Mouse (Mus musculus): ENCODE data around the gene Pitpna. TPM values are rescaled to one million over a fixed set of nuclear protein-coding genes. Genes with fewer than 3 reads are reported as not detected.
A peak's percentile ranks its signal among the peaks of the same experiment; 100 is the strongest.

The Pitpna gene
- total and polyA plus RNA-seq, 3 experiments = 67.8 to 709 (median 194) TPM

- Histone ChIP-seq H3K36me3 (ENCODE audit: control insufficient read depth in 1 of 2, insufficient read depth in 2 of 2, low read length in 2 of 2) (peaks cover 0 to 9% of the 10 kb centered on the region in 2 experiments; a peak in 2 of 4 replicates), H3K4me3 (ENCODE audit: control insufficient read depth in 1 of 2, insufficient read depth in 1 of 2, low read depth in 2 of 2, low read length in 2 of 2) (peak overlapping the region; percentile 77 to 84), H3K4me1 (ENCODE audit: control insufficient read depth in 1 of 2, insufficient read depth in 2 of 2, low read length in 2 of 2) (peaks cover 4 to 34% of the 10 kb centered on the region in 2 experiments), H3K9ac (ENCODE audit: control insufficient read depth, low read depth, low read length, poor library complexity, severe bottlenecking) (peak overlapping the region; percentile 85), H3K27ac (ENCODE audit: control insufficient read depth, low read depth, low read length) (peak overlapping the region; percentile 90), H3K27me3 (ENCODE audit: control insufficient read depth in 1 of 2, insufficient read depth in 2 of 2, low read length in 2 of 2) (no peaks in the 10 kb centered on the region), H3K9me3 (replicated peaks; ENCODE audit: insufficient read depth, low read length) (no peaks in the 10 kb centered on the region), H3K79me2 (ENCODE audit: control insufficient read depth, insufficient read depth, low read length, poor library complexity) (peaks cover 16% of the 10 kb centered on the region)
- DNase-seq (ENCODE audit: low read depth, low spot score) = peak; percentile 95
- TF ChIP-seq ZKSCAN1 (IDR thresholded peaks at IDR 0.05; ENCODE audit: low read depth, low read length) = no peak
- TF ChIP-seq NRF1 (IDR thresholded peaks at IDR 0.05; ENCODE audit: insufficient read depth, low read depth, low read length, poor library complexity, severe bottlenecking) = peak; percentile 74
- TF ChIP-seq HCFC1 (IDR thresholded peaks at IDR 0.05; ENCODE audit: low read depth, low read length) = peak; percentile 61
- peak; percentile 78 for TF ChIP-seq MAZ (IDR thresholded peaks at IDR 0.05; ENCODE audit: low read depth, low read length)
- peak; percentile 80; the same call in 1 of the 2 replicates for TF ChIP-seq E2F4 (IDR thresholded peaks at IDR 0.05; ENCODE audit: borderline replicate concordance, low read depth, low read length)
- 0 out of 2 replicates have a peak, but pooled peaks have one; percentile 53 for TF ChIP-seq MYC (IDR thresholded peaks at IDR 0.05; ENCODE audit: low read depth, low read length)
- peak; percentile 57; the same call in 1 of the 2 replicates for TF ChIP-seq MXI1 (IDR thresholded peaks at IDR 0.05; ENCODE audit: low read depth, low read length)
- TF ChIP-seq CHD1 (IDR thresholded peaks at IDR 0.05; ENCODE audit: low read depth, low read length) = peak; percentile 73; the same call in 1 of the 2 replicates
- TF ChIP-seq MEF2A (IDR thresholded peaks at IDR 0.05; ENCODE audit: extremely low read depth, insufficient replicate concordance, low read depth, low read length, poor library complexity, severe bottlenecking) = no peak
- peak; percentile 78; the same call in 1 of the 2 replicates for TF ChIP-seq UBTF (IDR thresholded peaks at IDR 0.05; ENCODE audit: borderline replicate concordance, insufficient read depth, low read depth, low read length)
- TF ChIP-seq POLR2A (IDR thresholded peaks at IDR 0.05; ENCODE audit: control insufficient read depth in 1 of 2, insufficient read depth in 1 of 2, low read depth in 1 of 2, low read length in 2 of 2, poor library complexity in 1 of 2) = peak; percentile 68 to 81
- TF ChIP-seq POLR2AphosphoS2 (IDR thresholded peaks at IDR 0.05; ENCODE audit: low read length) = peak; percentile 49; the same call in 1 of the 2 replicates
- TF ChIP-seq NELFE (IDR thresholded peaks at IDR 0.05; ENCODE audit: low read depth, low read length) = peak; percentile 79
- no peak for TF ChIP-seq POLR2AphosphoS5 (IDR thresholded peaks at IDR 0.05; ENCODE audit: borderline replicate concordance, low read depth, low read length)
- TF ChIP-seq SIN3A (IDR thresholded peaks at IDR 0.05; ENCODE audit: low read length) = peak; percentile 58; the same call in 1 of the 2 replicates
- TF ChIP-seq TAL1 (IDR thresholded peaks at IDR 0.05; ENCODE audit: low read length) = no peak
- TF ChIP-seq TBP (IDR thresholded peaks at IDR 0.05; ENCODE audit: low read depth, low read length) = peak; percentile 29; the same call in 1 of the 2 replicates
- no peak for TF ChIP-seq RAD21 (IDR thresholded peaks at IDR 0.05; ENCODE audit: low read depth, low read length)
These were observed 63.7 kb downstream of the Pitpna start for GRCm38 (mm10) chr11:75651426-75652221.

Measured in MEL (cell line).